Mouse (Mus musculus): ENCODE results near the gene Tmem53. TPM values are rescaled to one million over a fixed set of nuclear protein-coding genes. Genes with fewer than 3 reads are reported as not detected.

Gene Tmem53
- polyA plus RNA-seq, 2 experiments, result 2.4 to 6.7 TPM

GRCm38 (mm10) chr4:117278381-117279252 is 26.9 kb downstream of the Tmem53 start:
- 84% methylated on average over 10 of the region's 10 CpGs for WGBS (ENCODE audit: insufficient replicate concordance)
- Histone ChIP-seq H3K27me3 (ENCODE audit: control insufficient read depth, insufficient read depth, low read length) (no peaks in the 10 kb centered on the region), H3K9me3 (ENCODE audit: control insufficient read depth, low read length) (no peaks in the 10 kb centered on the region; the same call in none of the 2 replicates), H3K9ac (replicated peaks) (no peak overlapping the region), H3K4me1 (replicated peaks; ENCODE audit: control insufficient read depth in 2 of 2, insufficient read depth in 2 of 2, low read length in 1 of 2) (no peaks in the 10 kb centered on the region), H3K27ac (no peak overlapping the region), H3K4me3 (ENCODE audit: insufficient read depth in 1 of 2, low read depth in 2 of 2, low read length in 2 of 2) (no peak overlapping the region), H3K4me2 (ENCODE audit: low read depth) (no peak overlapping the region), H3K36me3 (replicated peaks; ENCODE audit: control insufficient read depth, insufficient read depth, low read depth) (peaks cover 37% of the 10 kb centered on the region)
- ATAC-seq (ENCODE audit: insufficient read depth) (no peak), DNase-seq (ENCODE audit: low read depth in 3 of 3, low spot score in 3 of 3) (no peak)
- no peak for TF ChIP-seq EP300 (IDR thresholded peaks at IDR 0.05; ENCODE audit: low read depth)
- TF ChIP-seq CTCF (IDR thresholded peaks at IDR 0.05; ENCODE audit: low read depth), result no peak

GRCm38 (mm10) chr4:117279253-117279642 is 27.5 kb downstream of the Tmem53 start:
- ATAC-seq (ENCODE audit: insufficient read depth) (no peak), DNase-seq (ENCODE audit: low read depth in 3 of 3, low spot score in 3 of 3) (no peak)
- peaks cover 41% of the 10 kb centered on the region for H3K36me3 ChIP-seq (replicated peaks; ENCODE audit: control insufficient read depth, insufficient read depth, low read depth)
- no peak overlapping the region for H3K4me2 ChIP-seq (ENCODE audit: low read depth)
- no peaks in the 10 kb centered on the region for H3K4me1 ChIP-seq (replicated peaks; ENCODE audit: control insufficient read depth in 2 of 2, insufficient read depth in 2 of 2, low read length in 1 of 2)
- H3K9ac ChIP-seq (replicated peaks), result no peak overlapping the region
- TF ChIP-seq EP300 (IDR thresholded peaks at IDR 0.05; ENCODE audit: low read depth), result no peak
- no peaks in the 10 kb centered on the region; the same call in none of the 2 replicates for H3K9me3 ChIP-seq (ENCODE audit: control insufficient read depth, low read length)
- no peak overlapping the region for H3K27ac ChIP-seq
- no peaks in the 10 kb centered on the region for H3K27me3 ChIP-seq (ENCODE audit: control insufficient read depth, insufficient read depth, low read length)
- 80% methylated on average over 2 of the region's 2 CpGs for WGBS (ENCODE audit: insufficient replicate concordance)
- no peak overlapping the region for H3K4me3 ChIP-seq (ENCODE audit: insufficient read depth in 1 of 2, low read depth in 2 of 2, low read length in 2 of 2)

DNA sequence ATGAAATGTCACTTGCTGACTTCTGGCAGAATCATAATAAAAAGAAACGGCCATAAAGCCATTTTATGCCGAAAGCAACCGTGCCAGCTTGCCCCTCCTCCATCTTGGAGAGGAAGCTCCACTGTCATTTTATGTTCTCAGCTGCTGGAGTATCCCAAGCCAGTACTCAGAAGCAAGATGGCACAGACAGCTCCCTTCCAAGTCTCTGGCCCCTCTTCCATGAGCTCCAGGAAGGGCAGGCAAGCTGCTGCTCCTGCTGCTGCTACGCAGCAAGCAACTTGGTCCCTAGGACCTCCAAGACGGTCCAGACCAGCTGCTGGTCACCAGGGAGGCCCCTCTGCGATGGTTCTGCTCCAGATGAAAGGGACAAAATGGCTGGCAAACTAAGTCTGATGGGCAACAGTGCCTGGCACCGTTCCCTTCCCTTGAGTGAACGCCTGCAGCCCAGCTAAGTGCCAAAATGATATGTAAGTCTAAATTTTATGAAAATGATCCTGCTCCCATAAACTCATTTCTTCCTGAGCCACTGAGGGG is 28.7 kb downstream of the Tmem53 start:
- WGBS (ENCODE audit: insufficient replicate concordance), result 86% methylated on average over 8 of the region's 8 CpGs
- no peak for DNase-seq (ENCODE audit: low read depth in 3 of 3, low spot score in 3 of 3)
- no peak for ATAC-seq (ENCODE audit: insufficient read depth)
- Histone ChIP-seq H3K27ac (no peak overlapping the region), H3K4me3 (ENCODE audit: insufficient read depth in 1 of 2, low read depth in 2 of 2, low read length in 2 of 2) (no peak overlapping the region), H3K4me1 (replicated peaks; ENCODE audit: control insufficient read depth in 2 of 2, insufficient read depth in 2 of 2, low read length in 1 of 2) (no peaks in the 10 kb centered on the region), H3K9ac (replicated peaks) (no peak overlapping the region), H3K4me2 (ENCODE audit: low read depth) (no peak overlapping the region), H3K27me3 (ENCODE audit: control insufficient read depth, insufficient read depth, low read length) (no peaks in the 10 kb centered on the region), H3K36me3 (replicated peaks; ENCODE audit: control insufficient read depth, insufficient read depth, low read depth) (peaks cover 46% of the 10 kb centered on the region), H3K9me3 (ENCODE audit: control insufficient read depth, low read length) (no peaks in the 10 kb centered on the region)
- no peak for TF ChIP-seq EP300 (IDR thresholded peaks at IDR 0.05; ENCODE audit: low read depth)
- TF ChIP-seq CTCF (IDR thresholded peaks at IDR 0.05; ENCODE audit: low read depth), result no peak

DNA sequence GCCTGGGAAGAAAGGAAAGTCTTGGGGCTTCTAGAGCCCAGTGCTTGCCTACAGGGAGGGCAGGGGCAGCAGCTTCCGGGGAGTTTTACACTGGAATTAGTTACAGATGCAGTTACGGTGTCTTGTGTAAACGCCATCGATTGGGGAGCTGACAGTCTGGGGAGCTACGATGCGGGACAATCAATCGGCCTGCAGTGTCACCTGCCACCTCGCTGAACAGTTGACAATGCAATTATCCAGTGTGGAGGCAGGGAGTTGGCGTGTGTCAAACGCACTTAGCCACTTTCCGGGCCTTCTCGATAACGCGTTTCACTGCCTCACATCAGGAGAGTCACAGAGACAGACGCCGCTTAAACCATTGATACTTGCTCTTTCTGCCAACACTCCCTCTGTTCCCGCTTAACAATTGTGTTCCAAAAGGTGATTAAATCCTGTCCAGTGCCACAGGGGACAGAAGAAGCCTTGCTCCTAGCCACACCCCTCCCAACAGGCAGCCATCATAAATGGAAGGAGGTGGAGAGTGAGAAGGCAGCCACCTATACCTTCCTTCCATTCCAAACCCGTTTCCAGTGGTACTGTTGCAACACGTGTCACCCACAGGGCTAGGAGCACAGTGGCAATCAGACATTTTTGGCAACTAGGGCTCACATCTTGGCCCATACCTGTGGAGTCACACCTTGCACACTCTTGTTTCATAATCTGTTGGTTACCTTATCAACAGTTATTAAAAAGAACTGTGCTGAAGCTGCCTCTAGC is 29.5 kb downstream of the Tmem53 start:
- Histone ChIP-seq H3K36me3 (replicated peaks; ENCODE audit: control insufficient read depth, insufficient read depth, low read depth) (peaks cover 42% of the 10 kb centered on the region), H3K4me1 (replicated peaks; ENCODE audit: control insufficient read depth in 2 of 2, insufficient read depth in 2 of 2, low read length in 1 of 2) (no peaks in the 10 kb centered on the region), H3K9ac (replicated peaks) (no peak overlapping the region), H3K9me3 (ENCODE audit: control insufficient read depth, low read length) (no peaks in the 10 kb centered on the region), H3K4me3 (ENCODE audit: insufficient read depth in 1 of 2, low read depth in 2 of 2, low read length in 2 of 2) (no peak overlapping the region), H3K4me2 (ENCODE audit: low read depth) (no peak overlapping the region), H3K27me3 (ENCODE audit: control insufficient read depth, insufficient read depth, low read length) (no peaks in the 10 kb centered on the region), H3K27ac (no peak overlapping the region)
- no peak for TF ChIP-seq CTCF (IDR thresholded peaks at IDR 0.05; ENCODE audit: low read depth)
- no peak for TF ChIP-seq EP300 (IDR thresholded peaks at IDR 0.05; ENCODE audit: low read depth)
- DNase-seq (ENCODE audit: low read depth in 3 of 3, low spot score in 3 of 3), result no peak
- ATAC-seq (ENCODE audit: insufficient read depth), result no peak
- 83% methylated on average over 19 of the region's 19 CpGs for WGBS (ENCODE audit: insufficient replicate concordance)

All from liver, embryonic 14.5 days (tissue).